Mouse (Mus musculus) c-Kit-positive CD71-positive TER-119-negative erythroid progenitor cells, embryonic 14.5 days (primary cell): Measurements from ENCODE around the gene Cyp4f37.
A peak's percentile ranks its signal among the peaks of the same experiment; 100 is the strongest.
"Not testable (repeated sequence)": the region's sequence is repeated elsewhere in the genome, so short reads cannot be mapped to it uniquely, and the experiment has no call there.

Experiments
- DNase-seq: peaks from one replicate; pipeline ENCODE4 v3.0.0-alpha.2; 2013; ENCODE audit warnings: low read depth

Cyp4f37 gene

DNA sequence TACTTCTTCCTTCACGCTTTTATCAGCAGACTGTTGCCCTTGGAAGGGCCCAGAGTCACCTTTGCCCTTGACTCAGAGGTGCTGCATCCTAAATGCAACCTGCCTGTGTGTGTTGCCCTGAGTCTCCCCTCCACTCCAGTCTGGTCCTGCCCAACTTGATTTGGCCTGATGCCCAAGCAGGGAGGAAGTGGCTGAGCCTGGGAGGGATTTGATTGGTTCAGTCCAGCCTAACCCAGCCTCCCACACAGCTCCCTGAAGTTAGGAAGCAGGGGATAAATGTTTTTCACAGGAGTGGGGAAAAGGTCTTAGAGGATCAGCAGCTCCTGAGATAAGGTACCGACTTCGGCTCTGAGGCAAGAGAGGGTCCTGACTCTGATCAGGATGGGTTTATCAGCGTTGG lies at the start of gene Cyp4f37:
TSS of gene Cyp4f37 (plus strand) at position 292 of the 400 bp plus-strand sequence.
- not testable (repeated sequence) for DNase-seq

DNA sequence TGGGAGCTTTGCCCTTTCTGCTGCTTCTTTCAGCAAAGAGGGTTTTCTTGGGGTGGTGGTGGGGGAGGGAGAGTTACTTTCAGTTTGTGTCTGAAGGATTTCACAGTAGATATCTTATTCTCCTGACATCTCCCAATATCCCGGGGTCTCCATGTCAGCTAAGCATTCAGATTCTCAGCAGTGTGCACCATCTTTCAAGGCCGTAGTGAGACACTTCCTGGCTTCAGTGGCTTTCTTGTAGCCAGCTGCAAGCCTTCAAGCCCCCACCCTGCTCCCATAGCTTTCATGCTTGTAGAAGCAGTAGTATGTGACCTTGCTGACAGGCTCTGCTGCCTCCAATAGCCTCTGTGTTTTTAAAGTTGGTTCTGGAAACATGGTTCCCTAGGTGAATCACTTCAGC lies 47.8 kb upstream of the Cyp4f37 start:
- DNase-seq, result not testable (repeated sequence)

DNA sequence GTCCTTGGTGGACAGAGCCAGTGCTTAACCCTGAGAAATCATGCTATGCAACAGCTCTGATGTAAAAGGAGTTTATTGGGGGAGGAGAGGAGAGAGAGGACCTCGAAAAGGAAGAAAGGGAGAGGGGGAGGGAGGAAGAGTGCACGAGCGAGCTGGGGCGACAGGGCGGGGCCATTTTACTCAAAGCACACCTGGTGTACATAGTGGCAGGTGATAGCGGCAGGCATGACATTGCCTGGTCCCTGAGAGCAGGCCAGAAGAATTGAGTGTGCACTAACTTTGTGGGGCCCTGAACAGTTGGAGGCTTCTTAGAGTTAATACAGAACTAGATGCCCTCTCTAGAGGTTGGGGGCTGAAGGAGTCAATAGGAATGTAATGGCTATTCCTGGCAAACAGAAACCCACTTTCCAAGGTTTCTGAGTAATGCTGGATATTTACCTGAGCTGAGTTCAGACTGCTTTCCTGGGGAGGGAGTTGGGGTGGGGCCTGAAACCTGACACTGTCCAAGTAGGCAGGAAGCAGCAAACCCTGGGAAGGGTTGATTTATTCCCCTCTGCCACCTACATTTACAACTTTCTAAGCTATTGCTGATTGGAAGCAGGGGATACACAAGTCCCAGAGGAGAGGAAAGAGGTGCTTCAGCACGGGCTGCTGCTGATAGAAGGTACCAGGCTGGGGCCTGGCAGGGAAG lies 43.5 kb upstream of the Cyp4f37 start:
- DNase-seq, result no peak

DNA sequence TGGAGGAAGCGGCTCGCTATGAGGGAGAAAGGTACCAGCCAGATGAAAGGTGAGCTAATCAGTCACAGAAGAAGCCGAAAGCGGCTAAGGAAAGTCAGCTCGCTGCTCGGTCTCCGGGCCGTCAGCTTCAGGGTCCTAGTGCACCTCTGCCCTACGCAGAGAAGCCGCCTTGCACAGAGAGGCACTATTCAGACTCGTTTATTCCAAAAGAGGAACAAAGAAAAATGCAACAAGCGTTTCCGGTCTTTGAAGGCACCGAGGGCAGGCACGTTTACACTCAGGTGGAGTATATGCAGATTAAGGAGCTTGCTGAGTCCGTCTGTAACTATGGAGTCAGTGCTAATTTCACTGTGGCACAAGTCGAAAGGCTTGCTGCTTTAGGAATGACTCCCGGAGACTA lies 24.6 kb upstream of the Cyp4f37 start:
- DNase-seq, result no peak

DNA sequence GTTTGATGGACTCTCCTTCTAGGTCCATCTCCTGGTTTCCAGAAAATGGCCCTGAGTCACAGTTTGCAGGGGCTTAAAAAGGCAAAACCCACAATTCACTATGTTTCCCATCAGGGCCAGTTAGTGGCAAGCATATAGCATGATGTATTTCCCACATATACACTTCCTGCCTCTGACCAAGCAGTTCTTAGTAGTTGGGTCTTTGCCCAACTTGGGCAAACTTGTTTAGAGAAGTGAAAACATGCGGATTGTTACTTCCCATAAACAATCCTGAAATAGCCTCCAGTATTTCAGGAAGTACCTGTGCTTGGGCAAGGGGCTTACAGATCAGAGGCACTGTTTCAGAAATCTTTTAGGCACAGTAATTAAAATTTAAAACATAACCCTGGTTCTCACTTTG lies 13.1 kb upstream of the Cyp4f37 start:
- no peak for DNase-seq

DNA sequence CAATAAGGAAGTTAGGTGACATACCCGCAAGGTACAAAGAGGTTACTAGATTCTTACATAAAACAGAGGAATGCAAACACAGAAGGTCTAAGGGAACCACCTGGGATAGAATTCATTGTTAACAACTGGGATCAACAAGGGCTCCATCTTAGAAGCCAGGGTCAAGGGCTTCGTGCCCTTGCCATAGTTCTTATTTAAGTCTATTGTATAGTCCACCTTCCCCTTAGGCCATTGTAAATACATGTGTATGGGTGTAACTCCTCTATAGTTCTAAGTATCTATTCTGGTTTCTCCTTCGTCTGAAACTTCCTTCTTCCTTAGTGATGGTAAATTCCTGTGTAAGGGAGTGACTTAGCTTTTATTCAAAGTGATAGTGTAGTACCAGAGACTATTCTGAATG lies 10.9 kb upstream of the Cyp4f37 start:
- not testable (repeated sequence) for DNase-seq

DNA sequence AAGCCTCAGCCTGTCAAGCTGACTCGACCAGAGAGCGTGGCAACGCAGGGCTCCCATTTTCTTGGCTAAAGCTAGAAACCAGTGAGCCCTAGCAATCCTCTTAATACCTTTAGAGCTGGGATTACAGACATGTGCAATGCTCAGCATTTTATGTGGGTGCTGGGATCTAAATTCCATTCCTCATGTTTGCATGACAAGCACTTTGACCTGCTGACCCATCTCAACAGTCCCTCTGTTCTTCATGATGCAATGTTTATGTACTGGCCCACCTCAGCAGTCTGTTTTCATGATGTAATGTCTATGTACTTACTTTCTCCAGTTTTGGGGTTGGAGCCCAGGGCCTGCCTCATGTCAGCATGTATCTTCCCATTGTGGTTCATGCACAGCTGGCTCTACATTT lies 10.2 kb upstream of the Cyp4f37 start:
- DNase-seq, result no peak

DNA sequence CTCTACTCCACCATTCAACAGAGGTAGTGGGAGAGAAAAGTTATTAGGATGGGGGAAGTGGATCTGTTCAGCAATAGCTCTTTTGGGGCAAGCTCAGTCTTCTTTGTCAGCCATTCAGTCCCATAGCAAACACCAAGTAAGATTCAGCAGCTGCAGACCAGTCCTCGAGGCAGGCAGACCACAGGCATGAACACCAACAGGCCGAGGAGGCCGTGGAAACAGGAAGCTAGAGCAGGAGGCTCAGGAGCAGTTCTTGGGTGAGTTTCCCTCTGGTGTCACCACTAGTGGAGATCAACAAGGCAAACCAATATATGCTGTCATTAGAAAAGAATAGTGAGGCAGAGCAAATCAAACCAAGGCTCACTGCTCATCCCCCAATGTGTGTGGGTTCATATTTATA lies 8.7 kb upstream of the Cyp4f37 start:
- DNase-seq, result no peak

DNA sequence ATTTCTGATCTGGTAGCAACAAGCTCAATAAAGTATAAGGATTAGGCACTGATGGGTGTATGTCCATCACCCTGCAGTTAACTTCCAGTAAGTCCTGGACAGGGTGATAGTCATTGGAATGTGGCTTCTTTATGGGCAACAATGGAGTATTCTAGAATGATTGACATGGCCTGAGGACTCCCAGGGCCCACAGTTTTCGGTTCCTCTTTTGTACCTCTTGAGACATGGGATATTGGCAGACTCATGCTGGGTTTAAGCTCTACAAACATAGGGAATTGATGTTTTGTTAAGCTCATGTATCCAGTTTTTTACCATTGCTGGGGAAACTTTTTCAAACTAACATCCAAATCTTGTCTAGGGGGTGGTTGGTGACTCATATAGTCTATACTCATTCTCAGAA lies 3.9 kb upstream of the Cyp4f37 start:
- DNase-seq, result no peak

DNA sequence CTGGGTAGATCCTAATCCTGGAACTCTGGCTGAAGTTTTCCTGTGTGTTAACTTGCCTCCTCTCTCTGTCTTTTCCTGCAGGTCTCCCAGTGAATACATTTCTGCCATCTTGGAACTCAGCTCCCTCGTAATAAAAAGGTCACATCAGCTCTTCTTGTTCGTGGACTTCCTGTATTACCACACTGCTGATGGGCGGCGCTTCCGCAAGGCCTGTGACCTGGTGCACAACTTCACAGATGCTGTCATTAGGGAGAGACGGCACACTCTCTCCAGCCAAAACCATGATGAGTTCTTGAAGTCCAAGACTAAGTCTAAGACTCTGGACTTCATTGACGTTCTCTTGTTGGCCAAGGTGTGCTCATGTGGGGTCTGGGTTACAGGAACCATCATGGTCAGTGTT lies 8.6 kb downstream of the Cyp4f37 start:
- not testable (repeated sequence) for DNase-seq

DNA sequence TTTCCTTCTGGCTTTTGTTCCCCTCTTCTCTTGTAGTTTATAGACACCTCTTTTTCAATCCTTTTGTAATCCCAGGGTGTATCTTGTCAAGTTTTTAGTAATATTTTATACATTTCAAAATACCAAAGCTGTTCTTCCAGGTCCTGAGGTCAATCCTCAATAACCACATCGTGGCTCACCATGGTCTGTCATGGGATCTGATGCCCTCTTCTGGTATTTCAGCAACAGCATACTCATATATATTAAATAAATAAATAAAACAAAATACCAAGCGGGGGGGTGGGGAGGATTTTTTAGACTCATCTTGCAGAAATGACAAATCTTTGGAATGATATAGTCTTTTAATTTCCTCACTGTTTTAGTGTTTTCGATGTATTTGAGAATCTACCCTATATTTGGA lies 10.8 kb downstream of the Cyp4f37 start:
- no peak for DNase-seq

DNA sequence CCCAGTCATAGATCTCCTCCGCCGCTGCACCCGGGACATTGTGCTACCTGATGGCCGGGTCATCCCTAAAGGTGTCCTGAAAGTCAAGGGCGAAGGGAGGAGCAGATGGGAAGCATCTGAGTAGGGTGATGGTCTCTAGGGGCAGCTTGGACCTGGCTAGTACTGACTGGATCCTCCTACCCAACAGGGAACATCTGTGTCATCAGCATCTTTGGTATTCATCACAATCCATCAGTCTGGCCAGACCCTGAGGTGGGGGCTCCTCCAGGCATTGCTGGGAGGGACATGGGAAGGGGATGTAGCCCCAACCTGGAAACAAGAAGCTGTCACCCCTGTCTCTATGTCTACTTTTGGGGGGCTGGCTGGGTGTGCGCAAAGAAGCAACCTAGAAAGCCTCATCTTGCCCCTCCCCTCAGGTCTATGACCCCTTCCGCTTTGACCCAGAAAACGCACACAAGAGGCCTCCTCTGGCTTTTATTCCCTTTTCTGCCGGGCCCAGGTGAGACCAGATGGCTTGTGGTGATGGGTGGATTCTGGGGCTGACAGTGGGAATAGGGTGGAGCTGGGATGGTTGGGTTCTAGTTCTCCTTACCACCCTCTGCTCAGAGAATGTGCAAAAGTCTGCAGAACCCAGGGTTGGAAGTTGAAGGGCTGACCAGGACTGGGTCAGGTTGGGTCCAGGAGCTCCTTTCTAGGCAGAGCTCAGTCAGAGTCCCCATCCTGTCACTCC lies 13.3 kb downstream of the Cyp4f37 start:
- not testable (repeated sequence) for DNase-seq

DNA sequence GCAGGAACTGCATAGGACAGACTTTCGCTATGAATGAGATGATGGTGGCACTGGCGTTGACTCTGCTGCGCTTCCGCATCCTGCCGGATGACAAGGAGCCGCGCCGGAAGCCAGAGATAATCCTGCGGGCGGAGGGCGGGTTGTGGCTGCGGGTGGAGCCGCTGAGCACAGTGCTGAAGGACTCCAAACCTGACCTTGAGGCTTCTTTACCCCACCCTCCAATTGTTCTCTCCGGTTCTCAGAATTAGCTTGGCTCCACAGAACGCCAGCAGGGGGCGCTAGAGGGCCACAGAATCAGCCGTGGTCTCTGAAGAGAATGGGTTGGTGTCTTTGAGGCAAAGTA lies 13.8 kb downstream of the Cyp4f37 start:
- peak; percentile 48 for DNase-seq

DNA sequence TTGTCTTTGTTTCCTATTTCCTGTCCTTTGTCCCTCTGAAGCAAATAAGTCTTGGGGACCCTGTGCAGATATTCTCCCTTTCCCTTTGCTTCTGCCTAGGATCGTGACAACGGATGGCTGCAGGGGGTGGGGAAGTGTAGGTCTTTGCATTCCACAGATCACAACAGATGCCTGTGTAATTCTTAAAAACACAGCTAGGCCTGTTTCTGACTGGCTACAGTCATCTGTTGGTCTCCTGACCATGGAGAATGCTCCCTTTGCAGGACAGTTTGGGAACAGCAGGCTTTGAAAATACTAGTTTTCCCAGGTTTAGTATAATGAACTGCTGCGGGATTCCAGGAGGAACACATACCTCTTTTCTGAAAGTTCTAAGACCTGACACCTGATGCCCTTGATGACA lies 15.2 kb downstream of the Cyp4f37 start:
- DNase-seq, result no peak

DNA sequence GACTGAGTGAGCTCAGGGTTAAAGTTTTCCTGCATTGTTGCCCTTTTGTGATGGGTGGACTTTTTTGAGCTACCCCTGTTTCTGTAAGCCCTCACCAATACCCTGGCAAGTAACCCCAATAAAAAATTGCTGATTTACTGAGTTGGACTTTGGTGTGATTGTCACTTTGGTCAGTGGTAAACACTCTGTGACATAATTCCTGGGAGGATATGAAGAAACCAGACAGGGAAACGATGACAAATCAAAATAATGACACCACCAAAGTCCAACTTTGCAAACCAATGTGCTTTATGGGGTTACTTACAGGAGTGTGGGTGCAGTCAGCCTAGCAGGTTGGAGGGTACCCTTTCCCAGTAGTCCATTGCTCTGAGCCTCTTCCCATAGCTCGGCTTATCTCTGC lies 16.0 kb downstream of the Cyp4f37 start:
- DNase-seq, result no peak

DNA sequence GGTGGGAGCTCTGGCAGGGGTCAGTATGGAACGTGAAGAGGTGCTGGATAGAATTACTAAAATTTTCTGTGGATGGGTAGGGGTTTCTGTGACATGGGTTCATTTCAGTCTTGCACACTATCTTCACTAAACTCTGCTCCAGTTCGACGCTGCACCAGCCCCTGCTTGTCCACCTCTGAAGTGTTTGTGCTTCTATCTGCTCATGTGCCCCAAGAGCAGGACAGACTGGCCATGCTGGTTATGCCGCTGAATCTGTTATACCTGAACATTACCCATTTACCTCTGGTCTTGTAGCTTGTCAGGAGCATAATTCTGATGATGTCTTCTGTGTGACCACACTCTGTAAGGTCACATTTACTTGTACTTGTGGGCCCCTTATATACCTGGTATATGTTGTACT lies 25.5 kb downstream of the Cyp4f37 start:
- no peak for DNase-seq

DNA sequence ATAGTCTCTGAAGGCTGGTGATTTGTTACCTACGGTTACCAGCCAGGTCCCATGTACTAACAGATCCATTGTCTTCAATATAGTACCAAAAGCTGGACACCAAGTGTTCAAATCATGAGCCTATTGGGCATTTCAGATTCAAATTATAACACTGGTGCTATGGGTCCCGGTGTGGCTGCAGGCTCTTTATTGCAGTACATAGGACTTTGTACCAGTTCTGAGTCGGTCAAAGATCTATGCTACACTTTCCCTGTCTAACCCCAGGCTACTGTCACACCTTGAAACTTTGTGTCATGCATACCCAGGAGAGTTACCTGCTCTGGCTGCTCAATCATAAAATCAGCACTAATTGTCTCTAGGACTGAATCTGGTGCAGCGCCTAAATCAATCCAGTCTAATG lies 32.8 kb downstream of the Cyp4f37 start:
- no peak for DNase-seq

DNA sequence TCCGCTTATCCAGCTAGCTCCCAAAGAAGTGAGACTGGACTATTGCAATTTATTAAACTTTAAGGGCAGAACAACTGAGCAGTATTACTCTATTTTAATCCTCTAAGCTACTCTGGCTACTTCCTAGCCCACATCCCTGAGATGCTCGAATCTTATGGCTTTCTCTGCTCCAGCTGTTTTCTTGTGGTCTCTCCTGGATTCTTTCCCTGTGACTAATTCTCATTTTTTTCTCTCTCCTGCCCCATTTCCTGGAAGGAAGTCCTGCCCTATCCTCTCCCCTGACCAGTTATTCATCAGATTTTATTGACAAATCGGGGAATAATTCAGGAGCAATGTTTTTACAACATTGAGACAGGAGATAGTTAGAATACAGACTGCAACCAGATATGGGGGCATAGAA lies 35.9 kb downstream of the Cyp4f37 start:
- no peak for DNase-seq

DNA sequence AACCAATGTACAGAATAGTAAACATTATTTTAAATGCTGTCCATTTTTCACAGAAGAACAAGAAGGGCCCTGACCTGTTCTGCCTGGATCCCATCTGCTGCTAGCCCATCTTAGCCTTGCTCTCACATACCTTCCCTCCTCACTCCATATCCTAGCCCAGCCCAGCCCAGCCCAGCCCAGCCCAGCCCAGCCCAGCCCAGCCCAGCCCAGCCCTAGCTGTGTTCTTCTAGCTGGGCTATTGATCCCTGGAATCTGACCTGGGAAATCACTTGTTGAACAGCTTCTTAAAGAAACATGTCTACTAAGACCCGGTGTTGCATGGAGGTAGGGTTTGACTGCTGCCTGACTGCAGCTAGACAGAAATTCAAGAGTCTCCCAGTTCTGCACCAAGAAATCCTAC lies 37.1 kb downstream of the Cyp4f37 start:
- no peak for DNase-seq

DNA sequence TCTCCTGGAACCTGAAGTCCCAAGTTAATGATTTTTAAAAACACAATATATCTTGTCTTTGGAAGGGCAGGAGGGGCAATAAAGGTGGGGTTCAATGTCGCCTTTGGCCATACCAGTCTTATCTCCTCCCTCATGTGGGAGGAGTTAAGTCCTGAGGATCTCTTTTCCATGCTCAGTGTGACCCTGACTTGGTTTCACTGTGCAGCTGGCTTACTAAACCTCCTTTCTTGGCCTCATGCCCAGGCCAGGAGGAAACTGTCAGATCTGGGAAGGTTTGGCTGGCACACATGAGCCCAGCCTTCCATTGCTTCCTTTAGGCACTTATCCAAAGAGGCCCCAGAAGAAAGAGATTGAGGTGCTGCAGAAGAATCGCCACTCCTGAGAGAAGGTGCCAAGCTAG lies 37.6 kb downstream of the Cyp4f37 start, which contains the start of gene Cyp4f40:
TSS of gene Cyp4f40 (plus strand) at position 189 of the 400 bp plus-strand sequence.
- DNase-seq, result no peak

DNA sequence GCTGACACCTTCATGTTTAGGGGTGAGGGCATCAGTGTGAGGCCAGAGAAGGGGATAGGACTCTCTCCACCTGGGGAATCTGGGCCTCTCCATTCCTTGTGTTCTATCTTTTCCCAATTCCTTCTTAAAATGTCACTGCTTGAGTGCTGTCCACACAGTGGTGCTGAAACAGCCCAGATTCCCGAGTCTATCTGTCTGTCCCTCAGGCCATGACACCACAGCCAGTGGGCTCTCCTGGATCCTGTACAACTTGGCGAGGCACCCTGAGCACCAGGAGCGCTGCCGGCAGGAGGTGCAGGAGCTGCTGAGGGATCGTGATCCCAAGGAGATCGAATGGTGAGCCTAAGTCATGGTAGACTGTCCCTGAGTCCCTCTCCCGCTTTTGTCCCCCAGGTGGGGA lies 52.9 kb downstream of the Cyp4f37 start:
- no peak for DNase-seq

DNA sequence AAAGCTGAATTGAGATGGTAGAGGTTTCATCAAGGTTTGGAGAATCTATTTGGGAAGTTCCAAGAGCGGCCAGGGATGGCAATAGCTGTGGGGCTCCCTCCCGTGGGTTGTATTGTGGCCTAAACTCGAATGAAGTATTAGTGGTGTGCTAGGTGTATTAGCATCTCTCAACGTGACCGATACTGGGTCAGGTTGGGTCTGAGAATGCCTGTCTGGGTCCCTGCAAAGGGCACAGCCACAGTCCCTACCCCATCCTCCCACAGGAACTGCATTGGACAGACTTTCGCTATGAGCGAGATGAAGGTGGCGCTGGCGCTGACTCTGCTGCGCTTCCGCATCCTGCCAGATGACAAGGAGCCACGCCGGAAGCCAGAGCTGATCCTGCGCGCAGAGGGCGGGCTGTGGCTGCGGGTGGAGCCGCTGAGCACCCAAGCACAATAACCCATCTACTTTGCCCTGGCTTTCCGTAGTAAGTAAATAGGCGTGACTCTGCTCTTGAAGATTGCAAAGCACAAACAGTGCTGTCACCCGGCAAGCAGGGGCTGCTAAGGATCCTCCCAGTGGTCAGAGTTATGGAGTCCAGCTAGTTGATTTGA lies 55.0 kb downstream of the Cyp4f37 start:
- no peak for DNase-seq

DNA sequence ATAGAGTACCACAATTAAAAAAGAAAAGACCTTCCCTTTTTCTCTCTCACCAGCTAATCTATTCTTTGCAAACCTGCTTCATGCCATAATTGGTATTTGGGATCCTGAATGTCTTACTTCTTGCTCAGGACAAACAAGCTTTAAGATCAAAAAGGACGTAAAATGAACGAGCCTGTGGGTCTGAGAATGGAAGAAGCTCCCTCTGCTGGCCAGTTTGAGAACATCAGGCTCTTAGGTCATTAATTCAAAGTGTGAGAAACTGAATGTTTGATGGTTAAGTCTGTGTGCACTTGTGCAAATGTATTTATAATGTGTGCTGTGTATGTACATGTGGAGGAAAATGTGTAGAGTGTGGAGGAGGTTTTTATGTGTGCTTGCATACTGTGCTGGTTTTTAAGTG lies 59.3 kb downstream of the Cyp4f37 start:
- peak; percentile 32 for DNase-seq
